Mouse (Mus musculus) lung, postnatal 0 days (tissue): ENCODE results near the gene Xylt2. TPM values are rescaled to one million over a fixed set of nuclear protein-coding genes. Genes with fewer than 3 reads are reported as not detected.

Experiments
- ATAC-seq: fragments of 200-750 bp; cut with Nextera tagmentation; 2 replicates; pipeline ENCODE4 v1.8.0; 2017; ENCODE audit warnings: moderate library complexity
- DNase-seq: peaks from one replicate; pipeline ENCODE4 v3.0.0-alpha.2; 2016; ENCODE audit warnings: low spot score
- H3K27ac ChIP-seq: fragments of 300-500 bp; sonication (generic); 2 replicates; pipeline ENCODE4 v1.5.1; 2014; ENCODE audit warnings: antibody characterized with exemption, mild to moderate bottlenecking, low read length, mixed read lengths
- H3K27me3 ChIP-seq: fragments of 300-500 bp; sonication (generic); replicated peaks from 2 replicates; pipeline ENCODE4 v1.6.1; 2014; ENCODE audit warnings: low read length, mixed read lengths; ENCODE audit not compliant: insufficient read depth
- H3K36me3 ChIP-seq: fragments of 300-500 bp; sonication (generic); 2 replicates; pipeline ENCODE4 v1.6.1; 2014; ENCODE audit warnings: low read length, mixed read lengths; ENCODE audit not compliant: insufficient read depth
- H3K4me1 ChIP-seq: fragments of 300-500 bp; sonication (generic); 2 replicates; pipeline ENCODE4 v1.6.1; 2014; ENCODE audit warnings: antibody characterized with exemption, low read depth, low read length, mixed read lengths; ENCODE audit not compliant: insufficient read depth
- H3K4me2 ChIP-seq: fragments of 300-500 bp; sonication (generic); replicated peaks from 2 replicates; pipeline ENCODE4 v1.6.1; 2014; ENCODE audit warnings: low read depth, mild to moderate bottlenecking, low read length, moderate library complexity, mixed read lengths
- H3K4me3 ChIP-seq: fragments of 300-500 bp; sonication (generic); 2 replicates; pipeline ENCODE4 v1.5.1; 2014; ENCODE audit warnings: low read depth, low read length
- H3K9ac ChIP-seq: fragments of 300-500 bp; sonication (generic); replicated peaks from 2 replicates; pipeline ENCODE4 v1.6.1; 2014; ENCODE audit warnings: low read depth, mild to moderate bottlenecking
- H3K9me3 ChIP-seq: fragments of 300-500 bp; sonication (generic); 2 replicates; pipeline ENCODE4 v1.6.1; 2016; ENCODE audit warnings: low read length, mixed read lengths
- CTCF ChIP-seq: IDR thresholded peaks from 2 replicates; pipeline ENCODE4 v1.5.1; 2016; ENCODE audit warnings: antibody characterized with exemption, mild to moderate bottlenecking
- EP300 ChIP-seq: IDR thresholded peaks from 2 replicates; pipeline ENCODE4 v1.6.1; 2016; ENCODE audit warnings: antibody characterized with exemption, mild to moderate bottlenecking, control low read depth
- WGBS: fragments of 180-500 bp; shearing (Covaris S2); extraction: QIAGEN DNeasy Blood & Tissue Kit; methylation state at CpG from one replicate; pipeline ENCODE4 v1.1.7; 2014; 5-methylcytosine and 5-hydroxymethylcytosine counted together
- polyA plus RNA-seq: library from polyadenylated mRNA; unstranded; fragments of >200 nt; fragmentation: Nextera tagmentation; extraction: Ambion mirVana; gene quantifications from 2 replicates; pipeline ENCODE4 v1.2.1, GENCODE M21; 2015

Gene Xylt2
- polyA plus RNA-seq, 1 experiment from 2014 or later: 13.3 TPM

- H3K4me1 ChIP-seq: no peaks in the 10 kb centered on the region
- no peaks in the 10 kb centered on the region for H3K36me3 ChIP-seq
- no peak overlapping the region for H3K4me2 ChIP-seq
- H3K9me3 ChIP-seq: no peaks in the 10 kb centered on the region
- ATAC-seq (no peak), DNase-seq (no peak)
- no peaks in the 10 kb centered on the region for H3K27me3 ChIP-seq
- no peak for TF ChIP-seq EP300
- peak; percentile 33; the same call in 1 of the 2 replicates for TF ChIP-seq CTCF
- no peak overlapping the region for H3K27ac ChIP-seq
- H3K4me3 ChIP-seq: no peak overlapping the region
- H3K9ac ChIP-seq: no peak overlapping the region
Measured at GRCm38 (mm10) chr11:94621458-94621852, 55.9 kb downstream of the Xylt2 start.

- H3K4me1 ChIP-seq: no peaks in the 10 kb centered on the region
- no peak overlapping the region for H3K4me3 ChIP-seq
- TF ChIP-seq CTCF (no peak), EP300 (no peak)
- H3K27ac ChIP-seq: no peak overlapping the region
- no peak overlapping the region for H3K9ac ChIP-seq
- no peak overlapping the region for H3K4me2 ChIP-seq
- ATAC-seq (no peak), DNase-seq (no peak)
- no peaks in the 10 kb centered on the region for H3K9me3 ChIP-seq
- 52% methylated on average over 6 of the region's 6 CpGs for WGBS
- H3K27me3 ChIP-seq: no peaks in the 10 kb centered on the region
- no peaks in the 10 kb centered on the region for H3K36me3 ChIP-seq
Measured at GRCm38 (mm10) chr11:94620766-94621457, 56.4 kb downstream of the Xylt2 start.

GRCm38 (mm10) chr11:94617646-94618045, 59.7 kb downstream of the Xylt2 start:
- 95% methylated on average over 2 of the region's 2 CpGs for WGBS
- H3K9ac ChIP-seq: no peak overlapping the region
- H3K4me3 ChIP-seq: no peak overlapping the region
- H3K27me3 ChIP-seq: no peaks in the 10 kb centered on the region
- no peak for TF ChIP-seq EP300
- TF ChIP-seq CTCF: no peak
- no peaks in the 10 kb centered on the region for H3K9me3 ChIP-seq
- no peaks in the 10 kb centered on the region for H3K36me3 ChIP-seq
- DNase-seq (no peak), ATAC-seq (no peak)
- H3K27ac ChIP-seq: no peak overlapping the region
- no peak overlapping the region for H3K4me2 ChIP-seq
- H3K4me1 ChIP-seq: no peaks in the 10 kb centered on the region

GRCm38 (mm10) chr11:94615494-94615893, 61.8 kb downstream of the Xylt2 start:
- Histone ChIP-seq H3K27ac (no peak overlapping the region), H3K9me3 (no peaks in the 10 kb centered on the region), H3K4me1 (no peaks in the 10 kb centered on the region), H3K36me3 (no peaks in the 10 kb centered on the region), H3K4me2 (no peak overlapping the region), H3K4me3 (no peak overlapping the region), H3K27me3 (no peaks in the 10 kb centered on the region), H3K9ac (no peak overlapping the region)
- TF ChIP-seq EP300 (no peak), CTCF (no peak)
- DNase-seq (no peak), ATAC-seq (no peak)
- WGBS: 29% methylated on average over 4 of the region's 4 CpGs

GRCm38 (mm10) chr11:94614603-94615002, 62.7 kb downstream of the Xylt2 start:
- no peaks in the 10 kb centered on the region for H3K4me1 ChIP-seq
- H3K4me3 ChIP-seq: no peak overlapping the region
- WGBS: 76% methylated on average over 4 of the region's 4 CpGs
- H3K27ac ChIP-seq: no peak overlapping the region
- H3K4me2 ChIP-seq: no peak overlapping the region
- H3K27me3 ChIP-seq: no peaks in the 10 kb centered on the region
- no peaks in the 10 kb centered on the region for H3K9me3 ChIP-seq
- ATAC-seq (no peak), DNase-seq (no peak)
- no peaks in the 10 kb centered on the region for H3K36me3 ChIP-seq
- H3K9ac ChIP-seq: no peak overlapping the region
- no peak for TF ChIP-seq EP300
- TF ChIP-seq CTCF: no peak

Other genes starting within 250 kb of the Xylt2 start
- gene Cacna1g, start 203.3 kb downstream of the Xylt2 start, polyA plus RNA-seq: 1.4 and 3.1 TPM in 2 replicates
- gene Spata20, start 191.3 kb downstream of the Xylt2 start, polyA plus RNA-seq: 0.14 TPM in 1 of 2 replicates, not detected in the other
- 33.2 and 34.5 TPM in 2 replicates for gene Epn3, start 177.5 kb downstream of the Xylt2 start, polyA plus RNA-seq
- gene Mycbpap, start 155.8 kb downstream of the Xylt2 start, polyA plus RNA-seq: 3.1 and 4.7 TPM in 2 replicates
- gene Rsad1, start 128.3 kb downstream of the Xylt2 start, polyA plus RNA-seq: 1.6 and 2.3 TPM in 2 replicates
- gene Chad, start 112.5 kb downstream of the Xylt2 start, polyA plus RNA-seq: 23.9 and 29.0 TPM in 2 replicates
- gene Acsf2, start 75.6 kb downstream of the Xylt2 start, polyA plus RNA-seq: 3.2 and 3.4 TPM in 2 replicates
- gene Lrrc59, start 47.7 kb downstream of the Xylt2 start, polyA plus RNA-seq: 72.9 and 75.0 TPM in 2 replicates
- gene Mrpl27, start 23.7 kb downstream of the Xylt2 start, polyA plus RNA-seq: 113 and 118 TPM in 2 replicates
- gene Eme1, start 23.6 kb downstream of the Xylt2 start, polyA plus RNA-seq: 0.87 and 1.0 TPM in 2 replicates
- gene Gm11541, start 27.0 kb upstream of the Xylt2 start, polyA plus RNA-seq: 0.69 and 1.3 TPM in 2 replicates
- 0.17 and 0.38 TPM in 2 replicates for gene Cdc34b, start 64.3 kb upstream of the Xylt2 start, polyA plus RNA-seq
- not detected in 2 replicates for gene Tmem92, start 105.2 kb upstream of the Xylt2 start, polyA plus RNA-seq